Comparison of ENCODE assay signal across 19 mouse cellular contexts in the genomic region with DNA sequence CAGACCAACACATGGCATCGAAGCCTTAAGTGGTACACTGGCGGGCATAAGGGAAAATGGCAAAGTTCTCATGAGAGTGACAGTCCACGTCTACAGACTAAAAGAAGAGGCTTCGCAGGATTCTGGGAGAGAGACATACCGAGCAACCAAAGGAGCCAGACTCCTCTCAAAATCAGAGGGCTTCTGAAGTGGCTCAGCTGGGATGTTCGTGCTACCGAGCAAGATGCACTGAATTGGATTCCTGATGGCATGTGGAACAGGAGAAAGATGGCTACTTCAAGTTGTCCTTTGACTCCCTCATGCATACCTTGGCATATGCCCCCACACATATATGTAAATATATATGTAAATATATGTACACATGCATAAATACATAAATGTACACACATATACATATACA.
A peak's percentile ranks its signal among the peaks of the same experiment; 100 is the strongest.
DNase-seq lines count a peak whose midpoint lies in the region; ATAC-seq lines count a peak whose summit lies in the region.
"Had no signal": no experiment of that assay in that cellular context is flagged by ENCODE, and none has a peak within 500 bp of the region (broad histone marks: within the 10 kb centered on the region; RNA-seq: fewer than 3 reads in every experiment).

No protein-coding gene starts in this region.

- 91% methylated on average over 7 of the region's 7 CpGs for WGBS in midbrain, embryonic 11.5 days
- 94% methylated on average over 7 of the region's 7 CpGs for WGBS in midbrain, embryonic 14.5 days

- H3K9ac ChIP-seq in midbrain, embryonic 11.5 days (ENCODE audit: low read length) = no peak overlapping the region
- no peak overlapping the region for H3K9ac ChIP-seq in midbrain, embryonic 14.5 days (replicated peaks; ENCODE audit: low read length)

- H3K27ac ChIP-seq in midbrain, embryonic 11.5 days (ENCODE audit: low read depth, low read length) = no peak overlapping the region
- no peak overlapping the region for H3K27ac ChIP-seq in midbrain, embryonic 14.5 days (replicated peaks; ENCODE audit: low read depth, low read length)

- no peaks in the 10 kb centered on the region for H3K27me3 ChIP-seq in midbrain, embryonic 11.5 days (ENCODE audit: control insufficient read depth, insufficient read depth, low read length)
- H3K27me3 ChIP-seq in midbrain, embryonic 14.5 days (ENCODE audit: control insufficient read depth, insufficient read depth, low read length) = no peaks in the 10 kb centered on the region
- H3K27me3 ChIP-seq: CH12.LX, Patski had no signal

- H3K36me3 ChIP-seq in midbrain, embryonic 11.5 days (ENCODE audit: control insufficient read depth, insufficient read depth, low read length) = no peaks in the 10 kb centered on the region
- no peaks in the 10 kb centered on the region for H3K36me3 ChIP-seq in midbrain, embryonic 14.5 days (ENCODE audit: control insufficient read depth, insufficient read depth, low read length)
- H3K36me3 ChIP-seq: G1E had no signal

- no peak overlapping the region for H3K4me3 ChIP-seq in midbrain, embryonic 11.5 days (ENCODE audit: low read depth, low read length)
- H3K4me3 ChIP-seq in midbrain, embryonic 14.5 days (replicated peaks; ENCODE audit: low read depth, low read length) = no peak overlapping the region

- H3K4me1 ChIP-seq in midbrain, embryonic 11.5 days (ENCODE audit: control insufficient read depth, insufficient read depth, low read length) = peaks cover 6% of the 10 kb centered on the region; the same call in 1 of the 2 replicates
- peaks cover 12% of the 10 kb centered on the region; the same call in 1 of the 2 replicates for H3K4me1 ChIP-seq in midbrain, embryonic 14.5 days (ENCODE audit: control insufficient read depth, insufficient read depth, low read length)

- H3K4me2 ChIP-seq in midbrain, embryonic 11.5 days = no peak overlapping the region
- no peak overlapping the region for H3K4me2 ChIP-seq in midbrain, embryonic 14.5 days (ENCODE audit: low read length)

- H3K9me3 ChIP-seq in midbrain, embryonic 11.5 days (ENCODE audit: control insufficient read depth, low read length) = no peaks in the 10 kb centered on the region
- no peaks in the 10 kb centered on the region for H3K9me3 ChIP-seq in midbrain, embryonic 14.5 days (ENCODE audit: control insufficient read depth, low read length)

- ATAC-seq in midbrain, embryonic 11.5 days (ENCODE audit: low FRiP score) = no peak
- no peak for ATAC-seq in midbrain, embryonic 14.5 days (ENCODE audit: low FRiP score, low TSS enrichment)
- ATAC-seq: activated CD4-positive, CD25-positive, alpha-beta regulatory T cell, adult 4 months; CD4-positive, CD25-positive, alpha-beta regulatory T cell, adult 4 months; Patski had no signal

- peak; percentile 83 for DNase-seq in heart, adult 11 months
- DNase-seq in heart, postnatal 4 days = no peak
- peak; percentile 73 for DNase-seq in midbrain, embryonic 11.5 days (ENCODE audit: low spot score, missing footprints)
- no peak for DNase-seq in midbrain, embryonic 14.5 days
- DNase-seq: adrenal gland, adult 2 months; adrenal gland, adult 8-10 months; adrenal gland, postnatal 10 days; adrenal gland, postnatal 14 days; adrenal gland, postnatal 25 days; adrenal gland, postnatal 36 days; B cell, adult 2 months; cerebellum, adult 11 months; cerebellum, adult 11-12 months; cerebellum, adult 18-20 months had no signal

Comparison
In these comparisons a context has a peak if more than half of its experiments do, and no peak if none do; other contexts are left out.
1. DNase-seq: peak in heart, adult 11 months (single experiment) and midbrain, embryonic 11.5 days (single experiment); none in heart, postnatal 4 days (single experiment) and midbrain, embryonic 14.5 days (single experiment).